Mouse (Mus musculus): ENCODE results near the gene Cavin1. TPM values are rescaled to one million over a fixed set of nuclear protein-coding genes. Genes with fewer than 3 reads are reported as not detected.
A peak's percentile ranks its signal among the peaks of the same experiment; 100 is the strongest.
"Not testable (repeated sequence)": the region's sequence is repeated elsewhere in the genome, so short reads cannot be mapped to it uniquely, and the experiment has no call there.

Cavin1 gene
- total RNA-seq (2022) = 100 to 1,000 TPM; 125 to 153 (median 134) TPM

DNA sequence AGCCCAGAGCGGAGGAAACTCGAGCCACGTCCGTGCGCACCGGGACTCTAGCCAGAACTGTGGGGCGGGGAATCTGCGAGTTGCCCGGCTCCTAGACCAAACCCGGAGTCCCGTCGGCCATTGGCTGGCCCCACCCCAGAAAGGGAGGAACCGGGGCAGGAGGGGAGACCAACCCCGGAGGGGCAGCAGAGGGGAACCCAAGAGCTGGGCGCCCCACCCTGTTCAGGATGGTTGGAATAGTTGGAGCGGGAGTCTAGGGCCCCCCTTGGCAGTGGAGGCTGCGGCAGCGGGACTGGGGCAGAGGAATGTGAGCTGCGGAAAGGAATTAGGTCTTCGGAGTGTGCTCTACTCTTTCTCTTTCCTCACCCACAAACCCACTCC is at the start of gene Cavin1:
Gene Cavin1 (minus strand): TSS at position 331 of the 381 bp plus-strand sequence.
- DNase-seq (ENCODE audit: low spot score in 2 of 2) = peak; percentile 96 to 97

DNA sequence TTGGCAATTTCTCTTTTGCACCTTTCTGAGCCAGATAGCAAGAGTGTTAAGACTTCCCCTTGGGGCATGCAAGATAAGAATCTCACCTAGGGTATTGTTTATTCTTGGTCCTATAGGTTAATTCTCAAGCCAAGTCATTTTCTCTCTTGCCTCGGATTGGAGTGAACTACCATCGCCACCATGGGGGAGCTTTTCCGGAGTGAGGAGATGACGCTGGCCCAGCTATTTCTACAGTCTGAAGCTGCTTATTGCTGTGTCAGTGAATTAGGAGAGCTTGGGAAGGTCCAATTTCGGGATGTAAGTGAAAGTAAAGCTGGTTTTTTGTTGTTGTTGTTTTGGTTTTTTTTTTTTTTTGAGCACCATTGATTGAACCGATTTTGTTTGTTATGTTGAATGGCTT is 41.0 kb upstream of the Cavin1 start:
- no peak for DNase-seq (ENCODE audit: low spot score in 2 of 2)

DNA sequence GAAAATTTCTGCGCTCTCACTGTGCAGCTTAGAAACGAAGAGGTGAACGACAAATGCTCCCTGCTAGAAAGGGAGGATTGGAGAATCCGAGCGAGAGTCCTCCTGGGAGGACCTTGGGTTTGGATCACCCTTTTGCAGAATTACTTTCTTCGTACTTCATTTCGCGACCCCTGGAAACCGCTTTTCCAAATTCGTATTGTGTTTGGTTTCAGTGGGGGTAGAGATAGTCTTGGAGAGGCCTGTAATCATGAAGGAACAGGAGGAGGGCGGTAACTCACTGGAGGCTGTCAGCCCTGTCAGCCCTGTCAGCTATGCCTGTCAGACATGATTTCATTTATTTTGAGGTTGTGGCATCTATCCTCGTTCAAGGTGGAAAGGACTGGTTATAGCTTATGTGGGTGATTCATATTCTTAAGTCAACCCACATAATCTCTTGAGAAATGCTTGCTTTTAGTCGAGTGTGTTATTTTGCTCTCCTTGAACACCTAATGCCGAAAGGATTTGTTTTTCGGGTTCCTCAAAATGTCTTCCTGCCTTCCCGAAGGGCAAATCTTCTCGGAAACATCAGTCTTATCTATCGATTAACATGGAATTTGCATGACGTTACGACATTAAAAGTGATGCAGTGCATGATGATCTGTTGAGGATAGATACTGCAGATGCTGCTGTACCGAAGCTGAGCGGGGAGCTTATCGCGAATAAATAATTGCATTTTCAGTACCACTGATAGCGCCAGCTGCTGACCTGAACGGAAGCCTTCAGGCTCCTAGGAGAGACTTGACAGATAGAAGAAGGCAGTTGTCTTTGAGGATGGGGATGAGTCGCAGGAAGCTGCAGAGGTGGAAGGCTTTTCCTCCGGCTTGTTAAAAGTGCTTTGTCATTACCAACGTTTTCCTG is 39.4 kb upstream of the Cavin1 start:
- DNase-seq (ENCODE audit: low spot score in 2 of 2) = no peak

DNA sequence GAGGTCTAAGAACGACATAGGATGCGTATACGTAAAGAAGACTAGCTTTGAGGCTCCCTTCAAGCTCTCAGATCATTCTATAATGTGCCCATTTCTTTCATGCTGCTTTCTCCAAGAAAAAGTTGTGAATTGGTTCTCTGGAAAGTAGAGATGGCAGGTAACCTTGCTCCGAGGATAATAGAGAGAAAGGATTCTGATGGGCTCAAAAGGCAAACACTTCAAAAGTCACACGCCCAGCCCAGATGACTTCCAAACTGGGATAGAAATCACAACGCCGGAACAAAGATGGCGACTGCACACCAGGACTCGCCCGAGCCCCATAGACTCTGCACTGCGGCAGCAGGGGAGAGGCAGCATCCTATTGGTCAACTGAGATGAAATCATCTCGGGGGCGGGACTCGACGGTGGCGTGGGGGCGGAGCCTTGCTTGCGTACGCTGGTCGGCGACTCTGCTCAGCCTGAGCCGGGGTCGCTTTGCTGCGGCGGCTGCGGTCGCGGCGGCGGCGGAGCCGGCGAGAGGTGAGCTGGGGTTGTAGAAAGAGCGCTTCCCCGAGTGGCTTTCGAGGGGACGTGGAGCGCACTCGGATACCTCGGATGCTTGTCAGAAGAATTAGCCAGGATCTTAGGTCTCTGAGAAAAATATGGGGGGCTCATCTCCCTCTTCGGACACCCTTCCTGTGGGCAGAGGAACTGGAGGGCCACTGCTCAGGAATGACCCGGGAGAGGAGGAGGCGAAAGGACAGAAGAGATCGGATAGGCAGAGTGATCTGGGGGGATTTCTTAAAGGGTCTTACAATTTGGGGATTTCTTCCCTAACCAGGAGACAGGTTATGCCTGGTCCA is 38.6 kb upstream of the Cavin1 start, which contains the start of gene Atp6v0a1:
Gene Atp6v0a1 (plus strand): TSS at position 407 of the 842 bp plus-strand sequence.
- peak; percentile 96 to 97 for DNase-seq (ENCODE audit: low spot score in 2 of 2)

DNA sequence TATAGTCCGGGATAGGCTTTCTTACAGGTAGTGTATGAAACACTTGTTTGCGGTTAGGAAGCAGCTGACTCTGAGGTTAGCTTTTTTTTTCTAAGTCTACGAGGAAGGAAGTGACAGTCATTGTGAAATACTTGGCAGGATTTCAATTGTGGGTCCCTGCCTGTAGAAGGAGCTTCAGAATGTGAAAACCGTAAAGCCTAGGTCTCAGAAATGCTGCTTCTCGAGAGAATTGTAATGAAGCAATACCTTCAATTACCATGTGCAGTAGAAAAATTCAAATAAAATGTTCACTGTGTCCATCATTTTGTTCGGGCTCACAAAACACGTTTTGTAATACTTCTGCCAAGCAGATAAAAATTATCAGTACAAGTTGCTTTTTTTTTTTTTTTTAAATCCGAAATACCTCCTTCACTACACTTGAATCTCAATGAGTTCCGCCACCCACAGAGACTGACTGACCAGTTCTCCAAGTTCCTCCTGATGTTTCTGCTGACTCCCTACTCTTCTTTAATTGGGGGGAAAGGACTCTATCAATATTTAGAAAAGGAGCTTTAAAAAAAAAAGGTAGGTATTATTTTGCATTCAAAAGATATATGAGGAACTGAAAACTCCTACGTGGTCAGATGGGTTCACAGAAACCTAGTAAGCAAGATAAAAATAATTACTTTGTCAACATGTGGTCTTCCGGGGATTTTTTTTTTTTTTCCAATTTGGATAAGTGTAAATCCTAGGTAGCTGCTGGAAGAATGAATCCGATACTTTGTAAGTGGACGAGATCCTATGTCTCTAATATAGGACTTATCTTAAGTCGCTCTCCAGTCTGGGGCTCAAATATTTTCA is 37.7 kb upstream of the Cavin1 start:
- no peak for DNase-seq (ENCODE audit: low spot score in 2 of 2)

DNA sequence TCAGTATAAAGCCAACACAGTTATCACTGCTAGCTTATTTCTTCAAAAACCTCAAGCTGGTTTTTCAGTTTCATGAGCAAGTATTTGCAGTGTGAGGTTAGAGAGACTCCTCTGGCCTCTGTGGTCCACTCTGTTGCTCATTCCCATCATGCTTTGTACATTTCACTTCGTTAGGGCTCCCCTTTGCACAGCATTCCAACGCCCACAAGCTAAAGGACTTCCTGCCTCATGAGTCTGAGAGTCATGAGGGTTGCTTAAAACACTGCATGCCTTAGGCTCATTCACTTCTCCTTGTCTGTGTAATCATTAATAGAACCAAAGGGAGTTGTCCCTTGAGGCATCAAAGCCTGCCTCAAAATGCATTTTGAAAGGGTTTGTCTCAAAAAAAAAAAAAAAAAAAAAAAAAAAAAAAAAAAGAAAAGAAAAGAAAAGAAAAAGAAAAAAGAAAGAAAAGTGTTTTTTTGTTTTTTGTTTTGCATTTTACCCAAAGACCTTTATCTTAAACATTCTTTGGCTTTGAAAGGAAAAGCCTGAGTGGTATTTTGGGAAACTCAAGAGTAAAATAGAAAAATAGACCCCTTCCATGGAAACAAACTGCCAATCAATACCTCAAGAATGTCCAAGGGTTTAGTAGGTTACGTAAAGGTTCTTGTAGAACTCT is 32.5 kb upstream of the Cavin1 start:
- no peak for DNase-seq (ENCODE audit: low spot score in 2 of 2)

DNA sequence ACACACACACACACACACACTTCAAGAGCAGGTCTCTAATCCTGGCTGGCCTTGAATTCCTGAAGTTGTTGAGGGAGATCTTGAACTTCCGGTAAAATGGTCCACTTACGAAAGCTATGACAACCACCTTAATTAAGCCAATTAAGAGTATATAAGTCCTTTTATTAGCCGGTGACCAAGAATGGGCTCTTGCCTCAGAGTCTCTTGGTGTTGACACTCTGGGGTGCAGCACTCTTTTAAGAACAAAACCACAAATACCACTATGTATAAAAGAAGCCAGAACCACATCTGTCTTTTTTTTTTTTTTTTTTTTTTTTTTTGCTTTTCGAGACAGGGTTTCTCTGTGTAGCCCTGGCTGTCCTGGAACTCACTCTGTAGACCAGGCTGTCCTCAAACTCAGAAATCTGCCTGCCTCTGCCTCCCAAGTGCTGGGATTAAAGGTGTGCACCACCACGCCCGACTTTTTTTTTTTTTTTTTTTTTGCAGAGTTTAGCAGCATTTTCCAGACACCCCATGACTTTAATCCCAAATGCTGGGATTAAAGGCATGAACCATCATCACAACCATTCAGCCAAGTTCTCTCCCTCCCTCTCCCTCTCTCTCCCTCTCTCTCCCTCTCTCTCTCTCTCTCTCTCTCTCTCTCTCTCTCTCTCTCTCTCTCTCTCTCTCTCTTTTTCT is 31.3 kb upstream of the Cavin1 start:
- DNase-seq (ENCODE audit: low spot score in 2 of 2) = not testable (repeated sequence)

DNA sequence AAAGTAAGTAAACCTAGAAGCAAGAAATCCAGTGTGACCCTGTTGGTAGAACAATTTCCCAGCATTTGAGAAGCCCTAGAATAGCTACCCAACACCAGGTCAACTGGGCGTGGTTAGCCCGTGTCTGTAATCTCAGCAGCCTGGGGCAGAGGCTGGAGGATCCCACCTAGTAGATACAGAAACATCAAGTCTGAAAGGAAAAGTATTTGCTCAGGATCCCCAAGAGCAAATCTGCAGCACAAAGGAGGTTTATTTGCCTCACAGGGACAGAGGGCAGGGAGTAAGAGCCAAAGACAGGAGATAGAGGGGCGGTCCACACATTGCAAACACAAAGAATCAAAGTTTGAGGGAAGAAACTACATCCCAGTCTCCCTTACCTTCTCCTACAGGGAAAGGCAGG is 28.6 kb upstream of the Cavin1 start:
- no peak for DNase-seq (ENCODE audit: low spot score in 2 of 2)

DNA sequence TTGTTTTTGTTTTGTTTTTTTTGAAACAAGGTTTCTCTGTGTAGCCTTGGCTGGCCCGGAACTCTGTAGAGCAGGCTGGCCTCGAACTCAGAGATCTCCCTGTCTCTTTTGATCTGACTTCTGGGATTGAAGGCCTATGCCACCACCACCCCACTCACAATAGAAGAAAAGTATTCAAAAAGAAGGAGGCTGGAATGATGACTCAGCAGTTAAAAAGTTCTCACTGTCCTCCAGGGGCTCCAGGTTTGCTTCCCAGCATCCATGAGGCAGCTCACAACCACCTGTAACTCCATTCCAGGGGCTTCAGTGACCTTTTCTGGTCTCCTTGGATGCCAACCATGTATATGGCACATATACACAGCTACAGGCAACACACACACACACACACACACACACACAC is 28.1 kb upstream of the Cavin1 start:
- DNase-seq (ENCODE audit: low spot score in 2 of 2) = no peak

DNA sequence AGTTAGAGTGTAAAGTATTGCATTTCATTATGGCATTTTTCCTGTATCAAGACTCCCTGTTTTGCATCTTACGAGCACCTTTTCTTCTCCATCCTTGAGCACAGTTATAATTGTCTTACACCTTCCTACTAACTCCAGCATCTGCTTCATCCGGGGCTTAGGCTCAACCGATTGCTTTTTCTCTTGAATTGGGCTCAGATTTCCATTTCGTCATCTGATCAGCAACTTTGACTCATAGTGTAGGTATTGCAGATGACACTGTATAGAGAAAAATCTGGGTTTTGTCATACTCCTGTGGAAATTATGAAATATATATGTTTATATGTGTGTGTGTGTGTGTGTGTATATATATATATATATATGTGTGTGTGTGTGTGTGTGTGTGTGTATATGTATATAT is 25.8 kb upstream of the Cavin1 start:
- DNase-seq (ENCODE audit: low spot score in 2 of 2) = no peak

DNA sequence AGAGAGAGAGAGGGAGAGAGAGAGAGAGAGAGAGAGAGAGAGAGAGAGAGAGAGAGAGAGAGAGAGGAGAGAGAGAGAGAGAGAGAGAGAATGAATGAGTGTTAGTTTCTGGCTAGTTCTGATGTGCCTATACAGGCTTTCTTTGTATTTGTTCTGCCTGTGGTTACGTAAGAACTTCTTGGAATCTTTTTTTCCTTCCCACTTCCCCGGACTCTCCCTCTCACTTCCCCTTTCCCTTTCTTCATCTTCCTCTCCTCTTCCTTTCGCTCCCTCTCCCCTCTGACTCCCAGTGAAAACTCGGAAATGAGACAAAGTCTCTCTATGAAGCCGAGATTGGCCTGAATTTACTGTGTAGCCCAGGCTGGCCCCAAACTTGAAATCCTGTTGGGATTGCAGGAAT is 24.0 kb upstream of the Cavin1 start:
- DNase-seq (ENCODE audit: low spot score in 2 of 2) = no peak

DNA sequence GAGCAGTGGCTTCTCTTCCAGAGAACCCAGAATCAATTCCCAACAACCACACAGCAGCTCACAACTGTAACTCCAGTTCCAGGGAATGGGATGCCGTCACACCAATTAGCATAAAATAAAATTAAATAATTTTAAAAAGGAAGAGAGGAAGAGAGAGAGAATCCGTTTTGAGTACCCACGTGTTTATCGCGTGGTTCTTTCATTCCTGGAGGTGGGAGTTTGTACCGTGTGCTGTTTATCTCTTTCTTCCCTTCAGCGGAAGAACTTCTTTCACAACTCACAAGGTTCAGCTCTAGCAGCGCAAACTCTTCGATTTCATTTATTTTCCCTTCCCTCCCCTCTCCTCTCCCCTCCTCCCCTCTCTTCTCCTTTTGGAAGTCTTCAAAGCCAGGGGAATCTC is 23.5 kb upstream of the Cavin1 start:
- DNase-seq (ENCODE audit: low spot score in 2 of 2) = no peak

DNA sequence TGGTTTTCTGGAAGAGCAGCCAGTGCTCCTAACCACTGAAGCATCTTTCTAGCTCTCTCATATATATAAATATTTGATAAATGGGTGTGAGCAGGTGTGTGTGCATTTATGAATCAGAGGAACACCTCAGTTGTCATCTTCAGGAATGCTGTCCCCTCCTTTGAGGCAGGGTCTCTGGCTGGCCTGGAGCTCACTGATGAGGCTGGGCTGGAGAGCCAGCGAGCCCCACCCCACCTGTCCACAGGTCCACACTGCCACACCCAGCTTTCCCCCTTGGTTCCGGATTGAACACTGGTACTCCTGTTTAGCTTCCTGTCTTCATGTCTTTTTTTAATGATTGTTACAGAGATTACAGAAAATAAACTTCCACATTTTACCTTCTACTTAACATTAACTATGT is 22.8 kb upstream of the Cavin1 start:
- no peak for DNase-seq (ENCODE audit: low spot score in 2 of 2)

DNA sequence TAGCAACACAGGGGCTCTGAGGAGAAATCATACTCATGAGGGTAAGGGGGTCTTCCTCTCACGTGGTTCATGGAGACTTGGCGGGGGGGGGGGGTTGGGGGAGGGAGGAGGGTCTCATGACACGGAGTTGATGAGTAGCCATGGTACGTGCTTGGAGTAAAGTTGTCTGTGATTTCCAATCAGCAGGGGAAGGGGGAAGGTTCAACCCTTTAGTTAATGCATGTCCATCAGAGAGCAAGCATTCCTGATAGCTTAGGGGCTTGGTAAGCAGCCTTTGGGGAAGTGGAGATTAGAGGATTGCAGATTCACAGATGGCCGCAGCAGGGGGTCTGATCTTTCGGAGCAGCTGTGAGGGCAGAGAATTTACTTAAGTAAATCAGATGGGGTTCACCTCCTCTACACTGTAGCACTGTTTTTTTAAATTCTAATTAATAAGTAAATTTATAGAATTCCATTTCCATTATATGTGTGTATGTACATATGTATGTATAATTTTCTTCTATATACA is 20.4 kb upstream of the Cavin1 start:
- DNase-seq (ENCODE audit: low spot score in 2 of 2) = no peak

DNA sequence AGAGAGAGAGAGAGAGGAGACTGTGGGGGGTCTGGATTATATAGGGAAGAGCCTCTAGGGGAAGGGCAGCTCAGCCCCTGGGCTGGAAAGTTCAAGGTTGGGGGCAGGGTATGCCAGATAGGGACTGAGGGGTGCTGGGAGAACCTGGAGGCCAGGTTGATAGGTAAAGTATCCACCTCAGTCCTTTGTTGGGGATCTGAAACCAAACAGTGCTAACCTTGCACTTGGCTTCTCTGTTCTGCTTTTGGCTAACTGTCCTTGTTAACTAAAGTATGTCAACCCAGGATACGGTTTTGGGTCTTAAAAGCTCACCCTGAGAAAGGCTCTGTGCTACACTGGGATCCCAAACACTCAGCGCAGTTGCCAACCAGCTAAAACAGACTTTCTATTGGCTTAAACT is 19.0 kb upstream of the Cavin1 start:
- no peak for DNase-seq (ENCODE audit: low spot score in 2 of 2)

DNA sequence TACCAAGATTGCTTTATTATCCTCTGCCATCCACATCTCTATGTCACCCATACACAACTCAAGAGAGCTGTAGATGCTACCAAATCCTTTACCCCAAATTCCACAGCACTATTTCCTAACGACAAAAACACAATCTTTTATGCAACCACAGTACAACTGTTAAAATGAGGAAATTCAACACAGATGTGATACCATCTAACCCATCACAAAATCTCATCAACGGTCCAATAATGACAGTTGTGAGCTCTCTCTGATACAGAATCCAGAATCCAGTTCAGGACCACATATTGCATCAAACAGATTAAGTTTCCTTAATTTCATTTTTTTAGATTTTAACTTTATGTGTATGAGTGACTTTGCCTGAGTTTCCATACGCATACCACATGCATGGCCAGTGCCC is 18.0 kb upstream of the Cavin1 start:
- no peak for DNase-seq (ENCODE audit: low spot score in 2 of 2)

DNA sequence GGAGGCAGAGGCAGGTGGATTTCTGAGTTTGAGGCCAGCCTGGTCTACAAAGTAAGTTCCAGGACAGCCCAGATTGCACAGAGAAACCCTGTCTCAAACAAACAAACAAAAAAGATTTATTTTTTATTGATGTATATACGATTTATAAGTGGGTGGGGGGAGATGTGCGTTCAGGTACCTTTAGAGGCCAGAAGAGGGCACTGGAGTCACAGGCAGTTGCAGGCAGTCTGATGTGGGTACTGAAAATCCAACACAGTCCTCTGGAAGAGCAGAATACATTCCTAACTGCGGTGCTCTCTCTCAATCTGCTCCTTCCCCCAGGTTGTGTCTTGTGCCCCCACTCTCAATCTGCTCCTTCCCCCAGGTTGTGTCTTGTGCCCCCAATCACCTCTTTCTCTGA is 14.9 kb upstream of the Cavin1 start:
- no peak for DNase-seq (ENCODE audit: low spot score in 2 of 2)

DNA sequence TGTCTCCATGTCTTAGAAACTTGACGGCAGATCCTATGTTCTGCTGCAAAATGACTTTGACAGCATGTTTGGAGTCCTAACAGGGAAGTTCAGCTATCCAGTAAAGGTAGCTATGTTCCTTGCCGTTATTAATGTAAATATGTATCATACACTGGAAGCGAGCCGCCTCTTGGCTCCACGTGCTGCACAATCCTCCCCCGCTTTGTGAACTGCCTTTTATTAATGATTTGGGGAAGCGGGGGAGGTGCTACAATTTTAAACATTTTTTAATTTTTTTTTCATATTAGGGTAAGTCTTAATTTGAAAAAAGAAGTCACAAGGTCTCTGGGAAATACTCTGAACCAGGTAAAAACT is 13.1 kb upstream of the Cavin1 start:
- no peak for DNase-seq (ENCODE audit: low spot score in 2 of 2)

DNA sequence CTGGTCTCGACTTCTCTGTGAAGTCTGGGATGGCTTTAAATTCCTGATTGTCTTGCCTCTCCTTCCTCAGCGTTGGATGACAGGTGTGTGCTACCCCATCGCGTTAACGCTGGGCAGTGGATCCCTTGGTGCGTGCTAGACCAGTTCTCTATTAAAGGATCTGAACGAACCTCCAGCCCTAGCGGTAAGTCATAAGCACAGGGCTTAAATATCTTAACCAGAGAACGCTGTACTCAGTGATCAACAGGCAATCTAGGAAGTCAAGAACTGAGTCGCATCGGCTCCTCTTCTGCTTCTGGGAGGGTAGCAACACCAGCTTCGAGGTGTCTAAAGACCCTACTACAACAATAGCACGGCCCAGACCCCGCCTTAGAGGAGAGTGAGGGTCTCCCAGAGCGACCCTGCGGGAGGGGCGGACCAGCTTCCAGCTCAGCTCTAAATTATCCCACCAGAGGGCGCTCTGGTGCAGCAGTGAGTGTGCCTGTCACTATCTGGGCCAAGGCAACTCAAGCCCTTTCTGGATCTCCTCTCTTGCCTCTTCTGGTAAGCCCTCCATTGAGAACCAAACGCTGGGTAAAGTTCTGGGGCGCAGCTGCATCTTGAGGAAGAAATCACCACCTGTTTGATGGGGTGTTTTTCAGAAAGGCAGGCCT is 12.6 kb upstream of the Cavin1 start:
- peak; percentile 61 to 66 for DNase-seq (ENCODE audit: low spot score in 2 of 2)

DNA sequence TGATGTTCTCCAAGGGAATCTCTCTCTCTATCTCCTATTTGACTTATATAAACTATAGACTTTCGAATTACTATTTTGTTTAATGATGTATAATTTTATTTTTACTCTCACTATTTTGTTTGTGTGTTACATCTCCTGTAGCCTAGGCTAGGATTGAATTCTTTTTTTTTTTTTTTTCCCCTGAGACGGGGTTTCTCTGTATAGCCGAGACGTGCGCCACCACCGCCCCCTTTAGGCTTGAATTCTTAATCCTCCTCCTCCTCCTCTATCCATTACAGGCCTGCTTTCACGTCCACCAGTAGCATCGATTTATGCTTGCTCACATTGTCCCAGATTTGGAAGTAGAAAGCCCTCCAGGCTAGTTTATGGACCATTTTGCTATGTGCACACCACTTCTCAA is 11.4 kb upstream of the Cavin1 start:
- DNase-seq (ENCODE audit: low spot score in 2 of 2) = no peak
